Mouse (Mus musculus) kidney, embryonic 16.5 days (tissue): Measurements from ENCODE around the gene Gcn1l1. TPM values are rescaled to one million over a fixed set of nuclear protein-coding genes. Genes with fewer than 3 reads are reported as not detected.

Experiments used
- ATAC-seq: fragments of 200-750 bp; cut with Nextera tagmentation; 2 replicates; pipeline ENCODE4 v1.8.0; 2017; ENCODE audit warnings: moderate TSS enrichment; ENCODE audit not compliant: low FRiP score, low TSS enrichment
- H3K27ac ChIP-seq: fragments of 300-500 bp; sonication (generic); 2 replicates; pipeline ENCODE4 v1.5.1; 2014; ENCODE audit warnings: low read length
- H3K27me3 ChIP-seq: fragments of 300-500 bp; sonication (generic); 2 replicates; pipeline ENCODE4 v1.6.1; 2014; ENCODE audit warnings: low read length, control low read depth, mixed read lengths; ENCODE audit not compliant: insufficient read depth
- H3K36me3 ChIP-seq: fragments of 300-500 bp; sonication (generic); 2 replicates; pipeline ENCODE4 v1.6.1; 2014; ENCODE audit warnings: low read length, control low read depth, mixed read lengths; ENCODE audit not compliant: insufficient read depth
- H3K4me1 ChIP-seq: fragments of 300-500 bp; sonication (generic); 2 replicates; pipeline ENCODE4 v1.6.1; 2014; ENCODE audit warnings: low read length, control low read depth, mixed read lengths; ENCODE audit not compliant: insufficient read depth
- H3K4me2 ChIP-seq: fragments of 300-500 bp; sonication (generic); replicated peaks from 2 replicates; pipeline ENCODE4 v1.6.1; 2014; ENCODE audit warnings: low read depth, low read length
- H3K4me3 ChIP-seq: fragments of 300-500 bp; sonication (generic); 2 replicates; pipeline ENCODE4 v1.5.1; 2014; ENCODE audit warnings: mild to moderate bottlenecking, low read length
- H3K9ac ChIP-seq: fragments of 300-500 bp; sonication (generic); replicated peaks from 2 replicates; pipeline ENCODE4 v1.6.1; 2014; ENCODE audit warnings: low read length
- H3K9me3 ChIP-seq: fragments of 300-500 bp; sonication (generic); 2 replicates; pipeline ENCODE4 v1.6.1; 2016; ENCODE audit warnings: low read length, control low read depth
- WGBS: fragments of 180-500 bp; shearing (Covaris S2); extraction: QIAGEN DNeasy Blood & Tissue Kit; methylation state at CpG from one replicate; pipeline ENCODE4 v1.1.7; 2014; 5-methylcytosine and 5-hydroxymethylcytosine counted together
- polyA plus RNA-seq: library from polyadenylated mRNA; unstranded; fragments of >200 nt; fragmentation: Nextera tagmentation; extraction: Ambion mirVana; gene quantifications from 2 replicates; pipeline ENCODE4 v1.2.1, GENCODE M21; 2015

Gcn1l1 gene
- polyA plus RNA-seq, 1 experiment from 2014 or later: 44.3 TPM

DNA sequence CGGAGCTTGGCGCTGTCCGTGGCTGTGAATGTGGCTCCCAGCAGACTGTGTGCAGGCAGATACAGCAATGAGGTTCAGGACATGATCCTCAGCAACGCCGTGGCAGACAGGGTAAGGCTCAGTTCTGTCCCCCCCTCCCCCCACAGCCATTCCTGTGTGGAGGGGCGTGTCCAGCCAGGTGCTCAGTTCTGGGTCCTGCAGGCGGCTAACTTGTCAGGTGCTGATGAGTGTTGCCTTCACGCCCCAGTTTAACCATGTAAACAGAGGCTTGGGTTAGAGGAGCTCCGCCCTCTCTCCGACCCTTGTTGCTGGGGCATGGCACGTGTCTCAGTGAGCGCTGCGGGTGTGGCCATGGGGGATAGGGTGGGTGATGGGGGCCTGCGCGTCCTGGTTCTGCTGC lies 54.6 kb downstream of the Gcn1l1 start:
- Histone ChIP-seq H3K9me3 (no peaks in the 10 kb centered on the region), H3K4me3 (no peak overlapping the region), H3K4me2 (no peak overlapping the region), H3K9ac (no peak overlapping the region), H3K27ac (no peak overlapping the region), H3K27me3 (no peaks in the 10 kb centered on the region), H3K36me3 (peaks cover 67% of the 10 kb centered on the region), H3K4me1 (no peaks in the 10 kb centered on the region)
- no peak for ATAC-seq
- WGBS: 92% methylated on average over 15 of the region's 15 CpGs

DNA sequence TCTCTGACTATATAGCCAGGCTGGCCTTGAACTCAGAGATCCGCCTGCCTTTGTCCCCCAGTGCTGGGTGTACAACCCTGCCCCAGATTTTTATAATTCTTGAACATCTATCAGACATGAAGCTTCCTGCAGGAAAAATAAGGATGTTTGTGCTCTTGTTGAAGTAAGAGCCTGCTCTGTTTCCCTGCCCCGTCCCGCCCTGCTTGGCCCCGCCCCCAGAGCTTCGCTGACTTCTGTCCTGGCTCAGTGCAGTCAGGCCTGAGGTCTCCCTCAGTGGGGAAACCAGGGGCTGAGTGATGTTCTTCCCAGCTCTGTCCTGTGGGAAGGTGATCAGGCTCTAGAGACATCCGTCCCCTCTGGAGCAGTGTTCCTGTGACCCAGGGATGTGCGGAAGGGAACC lies 57.6 kb downstream of the Gcn1l1 start:
- Histone ChIP-seq H3K9me3 (no peaks in the 10 kb centered on the region), H3K27ac (no peak overlapping the region), H3K4me2 (no peak overlapping the region), H3K9ac (no peak overlapping the region), H3K27me3 (no peaks in the 10 kb centered on the region), H3K36me3 (peaks cover 37% of the 10 kb centered on the region), H3K4me1 (no peaks in the 10 kb centered on the region), H3K4me3 (no peak overlapping the region)
- no peak for ATAC-seq
- WGBS: 83% methylated on average over 7 of the region's 7 CpGs

DNA sequence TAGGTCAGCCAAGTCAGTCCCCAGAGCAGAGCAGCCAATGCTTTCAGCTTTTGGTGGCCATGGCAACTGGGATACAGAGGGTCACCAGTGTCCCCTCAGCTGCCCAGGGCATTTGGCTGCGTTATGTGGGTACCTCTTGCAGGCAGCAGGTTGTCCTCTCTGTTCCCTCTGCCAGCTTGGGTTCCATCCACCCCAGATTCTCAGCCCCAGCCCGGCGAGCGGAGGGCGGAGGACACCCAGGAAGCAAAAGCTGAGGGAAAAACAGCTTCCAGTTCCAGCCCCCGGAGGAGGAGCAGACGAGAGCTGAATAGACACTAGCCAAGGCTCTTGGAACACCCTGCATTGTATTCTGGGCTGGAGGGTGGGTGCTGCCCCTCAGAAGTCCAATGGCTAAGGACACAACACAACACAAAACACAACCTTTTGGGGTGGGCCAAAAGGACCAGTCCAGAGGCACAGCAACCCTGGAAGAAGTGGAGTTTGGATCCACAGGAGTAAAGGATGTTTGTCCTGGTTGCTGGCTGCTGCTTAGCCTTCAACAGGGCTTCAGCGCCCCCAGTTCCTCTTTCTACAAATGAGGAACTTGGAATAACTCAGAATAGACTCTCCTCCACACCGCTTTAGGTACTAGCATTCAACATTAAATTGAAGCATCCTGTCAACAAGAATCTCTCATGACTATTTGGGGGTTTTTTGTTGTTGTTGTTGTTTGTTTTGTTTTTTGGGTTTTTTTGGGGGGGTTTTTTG lies 58.8 kb downstream of the Gcn1l1 start:
- Histone ChIP-seq H3K4me1 (no peaks in the 10 kb centered on the region), H3K4me2 (no peak overlapping the region), H3K9ac (no peak overlapping the region), H3K9me3 (no peaks in the 10 kb centered on the region), H3K4me3 (no peak overlapping the region), H3K27me3 (no peaks in the 10 kb centered on the region), H3K27ac (no peak overlapping the region), H3K36me3 (peaks cover 29% of the 10 kb centered on the region)
- WGBS: 81% methylated on average over 9 of the region's 9 CpGs
- ATAC-seq: no peak

DNA sequence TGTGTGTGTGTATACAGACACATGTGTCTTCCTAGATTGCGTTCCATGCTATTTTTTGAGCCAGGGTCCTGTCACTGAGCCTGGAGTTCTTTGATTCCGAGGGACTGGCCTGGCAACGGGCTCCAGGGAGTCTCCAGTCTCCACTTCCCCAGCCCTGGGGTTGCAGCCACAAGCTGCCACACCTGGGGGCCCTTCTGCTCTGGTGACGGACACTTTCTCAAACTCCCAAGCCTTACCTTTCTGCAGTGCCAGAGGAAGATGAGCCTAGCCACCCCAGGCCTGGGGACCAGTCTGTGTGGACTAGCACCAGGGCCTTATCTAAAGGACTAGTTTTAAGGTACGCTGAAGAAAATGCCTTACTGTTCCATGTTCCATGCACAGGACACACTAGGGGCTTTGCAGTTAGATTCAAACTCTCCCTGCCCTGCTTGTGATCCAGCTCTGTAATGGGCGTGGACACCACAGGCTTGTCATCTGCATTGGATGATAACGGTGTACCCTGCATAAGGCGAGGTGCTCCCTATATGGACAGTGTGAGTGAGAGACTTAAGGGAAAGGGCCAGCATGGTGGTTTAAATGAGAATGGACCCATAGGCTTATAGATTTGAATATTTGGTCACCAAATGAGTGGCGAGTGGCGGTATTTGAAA lies 61.3 kb downstream of the Gcn1l1 start:
- no peak overlapping the region for H3K4me2 ChIP-seq
- no peak for ATAC-seq
- WGBS: 84% methylated on average over 10 of the region's 10 CpGs
- H3K4me3 ChIP-seq: no peak overlapping the region
- peaks cover 9% of the 10 kb centered on the region for H3K4me1 ChIP-seq
- H3K27me3 ChIP-seq: no peaks in the 10 kb centered on the region
- H3K27ac ChIP-seq: no peak overlapping the region
- no peak overlapping the region for H3K9ac ChIP-seq
- no peaks in the 10 kb centered on the region for H3K9me3 ChIP-seq
- H3K36me3 ChIP-seq: peaks cover 7% of the 10 kb centered on the region; the same call in 1 of the 2 replicates

DNA sequence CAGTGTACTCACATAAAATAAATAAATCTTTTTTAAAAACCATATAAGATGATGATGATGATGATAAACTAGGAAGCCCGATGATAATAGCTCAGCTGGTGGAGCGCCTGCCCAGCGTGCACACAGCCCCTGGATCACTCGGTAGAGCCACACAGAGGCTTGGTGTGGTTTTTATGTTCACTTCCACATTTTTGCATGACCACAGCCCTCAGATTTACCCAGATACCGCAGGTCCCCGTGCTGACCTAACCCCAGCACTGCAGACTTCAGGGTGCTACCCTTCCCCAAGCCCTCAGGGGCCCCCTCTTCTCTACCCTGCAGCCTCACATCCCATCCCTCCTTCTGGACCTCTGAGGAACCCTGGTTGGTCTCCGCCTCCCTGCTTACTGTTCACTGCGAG lies 63.0 kb downstream of the Gcn1l1 start:
- H3K4me2 ChIP-seq: no peak overlapping the region
- H3K36me3 ChIP-seq: peaks cover under 1% of the 10 kb centered on the region; the same call in 1 of the 2 replicates
- ATAC-seq: no peak
- WGBS: 77% methylated on average over 8 of the region's 8 CpGs
- H3K4me1 ChIP-seq: peaks cover 15% of the 10 kb centered on the region
- no peaks in the 10 kb centered on the region for H3K27me3 ChIP-seq
- H3K27ac ChIP-seq: no peak overlapping the region
- H3K4me3 ChIP-seq: no peak overlapping the region
- 0 out of 2 replicates have a peak overlapping the region, but pooled peaks have one; percentile 16 for H3K9ac ChIP-seq
- no peaks in the 10 kb centered on the region for H3K9me3 ChIP-seq

DNA sequence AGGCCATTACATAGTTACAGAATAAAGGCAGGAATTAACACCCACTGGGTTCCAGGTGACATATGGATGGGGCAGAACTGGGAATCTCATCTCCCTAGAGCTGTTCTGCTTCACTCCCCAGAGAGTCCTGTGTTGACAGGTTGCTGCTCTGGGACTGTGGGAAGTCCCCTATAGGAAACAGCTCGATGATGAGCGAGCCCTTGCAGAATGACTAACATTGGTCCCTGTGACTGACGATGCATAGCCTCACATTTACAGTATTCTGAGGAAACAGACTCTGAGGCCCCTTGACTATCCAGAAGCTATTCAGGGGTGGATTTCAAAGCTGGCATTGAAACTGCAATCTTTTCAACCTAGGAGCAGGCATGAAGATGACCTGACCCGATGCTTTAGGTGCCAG lies 64.6 kb downstream of the Gcn1l1 start:
- Histone ChIP-seq H3K27ac (no peak overlapping the region), H3K4me1 (peaks cover 27% of the 10 kb centered on the region), H3K4me3 (no peak overlapping the region), H3K4me2 (no peak overlapping the region), H3K9me3 (no peaks in the 10 kb centered on the region), H3K36me3 (no peaks in the 10 kb centered on the region), H3K27me3 (no peaks in the 10 kb centered on the region), H3K9ac (no peak overlapping the region)
- ATAC-seq: no peak
- 83% methylated on average over 4 of the region's 4 CpGs for WGBS

DNA sequence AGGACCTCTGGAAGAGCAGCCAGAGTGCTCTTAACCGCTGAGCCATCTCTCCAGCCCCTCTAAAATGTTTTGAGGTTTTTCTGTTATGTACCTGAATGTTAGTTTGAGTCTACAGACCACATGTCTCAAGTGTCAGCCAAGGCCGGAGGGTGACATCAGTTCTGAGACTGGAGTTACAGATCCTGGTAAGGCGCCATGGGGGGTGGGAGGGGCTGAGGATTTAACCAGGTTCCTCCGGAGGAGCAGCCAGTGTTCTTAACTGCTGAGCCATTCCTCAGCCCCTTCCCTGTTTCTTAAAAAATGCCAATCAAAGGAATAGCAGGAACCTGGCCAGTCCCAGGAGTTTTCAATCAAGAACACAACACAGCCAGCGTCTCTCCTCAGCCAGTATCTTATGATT lies 65.2 kb downstream of the Gcn1l1 start:
- H3K27me3 ChIP-seq: no peaks in the 10 kb centered on the region
- no peaks in the 10 kb centered on the region for H3K36me3 ChIP-seq
- no peak overlapping the region for H3K4me3 ChIP-seq
- H3K9ac ChIP-seq: peak overlapping the region; percentile 91
- peaks cover 30% of the 10 kb centered on the region for H3K4me1 ChIP-seq
- H3K4me2 ChIP-seq: peak overlapping the region; percentile 68; the same call in 1 of the 2 replicates
- ATAC-seq: no peak
- H3K27ac ChIP-seq: no peak overlapping the region
- H3K9me3 ChIP-seq: no peaks in the 10 kb centered on the region
- WGBS: 56% methylated on average over 5 of the region's 5 CpGs

DNA sequence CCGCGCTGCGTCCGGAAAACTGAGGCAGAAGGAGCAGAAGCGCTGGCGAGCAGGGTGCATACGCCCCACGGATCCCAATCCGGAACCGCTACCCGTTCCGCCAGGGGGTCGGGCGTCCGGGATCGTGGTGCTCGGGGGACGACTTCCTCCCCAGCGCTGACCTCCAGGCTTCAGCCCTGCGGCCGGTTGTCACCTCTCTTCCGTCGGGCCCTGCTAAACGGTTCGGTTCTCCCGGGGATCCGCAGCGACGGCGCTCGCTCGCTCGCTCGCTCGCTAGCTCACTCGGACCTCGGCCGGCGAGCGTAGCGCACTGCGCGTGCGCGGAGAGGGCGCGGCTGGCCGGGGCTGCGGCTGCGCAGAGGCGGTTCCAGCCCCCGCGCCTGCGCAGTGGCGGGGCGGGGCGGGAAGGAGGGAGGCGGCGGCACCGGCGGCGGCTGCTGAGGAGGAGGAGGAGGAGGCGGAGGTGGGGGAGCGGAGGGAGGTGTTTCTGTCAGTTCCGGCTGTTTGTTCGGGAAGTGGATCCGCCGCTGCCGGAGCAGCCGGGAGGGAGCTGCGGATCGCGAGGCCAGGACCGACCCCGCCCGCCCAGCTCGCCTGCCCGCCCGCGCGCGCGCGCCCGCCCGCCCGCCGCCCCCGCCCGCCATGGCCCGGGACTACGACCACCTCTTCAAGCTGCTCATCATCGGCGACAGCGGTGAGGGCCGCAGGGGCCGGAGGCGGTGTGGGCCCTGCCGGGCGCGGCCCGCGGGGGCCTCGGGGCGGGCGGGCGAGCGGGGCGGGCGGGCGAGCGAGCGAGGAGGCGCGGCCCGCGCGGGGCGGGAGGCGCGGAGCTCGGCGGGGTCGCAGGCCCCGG lies 66.7 kb downstream of the Gcn1l1 start, which contains the start of gene Rab35:
TSS of gene Rab35 (plus strand) at position 404 of the 853 bp plus-strand sequence.
- Histone ChIP-seq H3K4me1 (peaks cover 30% of the 10 kb centered on the region), H3K27ac (peak within 1 kb of the TSS; percentile 81), H3K4me3 (peak within 1 kb of the TSS; percentile 91), H3K4me2 (peak within 1 kb of the TSS; percentile 68), H3K9me3 (no peaks in the 10 kb centered on the region), H3K36me3 (no peaks in the 10 kb centered on the region), H3K27me3 (no peaks in the 10 kb centered on the region), H3K9ac (peak within 1 kb of the TSS; percentile 91)
- WGBS: under 1% methylated on average over 71 of the region's 125 CpGs
- ATAC-seq: peak; percentile 86

DNA sequence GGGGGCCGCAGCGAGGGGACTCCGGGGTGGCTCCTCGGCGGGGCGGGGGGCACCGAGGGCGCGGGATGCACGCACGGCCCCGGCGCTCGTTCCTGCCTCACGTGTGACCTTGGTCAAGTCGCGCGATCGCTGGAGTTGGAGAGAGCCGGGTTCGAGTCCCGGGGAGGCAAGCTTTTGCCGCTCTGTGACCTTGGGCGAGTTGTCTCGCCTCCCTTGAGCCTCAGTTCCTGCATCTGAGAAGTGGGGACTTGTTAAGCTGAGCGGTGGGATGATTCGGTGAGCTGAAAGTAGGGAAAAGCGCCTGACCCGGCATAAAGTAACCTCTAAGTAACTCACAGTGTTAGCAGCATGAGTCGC lies 67.3 kb downstream of the Gcn1l1 start:
- WGBS: 2% methylated on average over 23 of the region's 30 CpGs
- Histone ChIP-seq H3K9ac (peak overlapping the region; percentile 91), H3K27me3 (no peaks in the 10 kb centered on the region), H3K36me3 (no peaks in the 10 kb centered on the region), H3K9me3 (no peaks in the 10 kb centered on the region), H3K4me3 (peak overlapping the region; percentile 91), H3K4me2 (peak overlapping the region; percentile 68), H3K27ac (peak overlapping the region; percentile 80), H3K4me1 (peaks cover 30% of the 10 kb centered on the region)
- ATAC-seq: no peak; the same call in 1 of the 2 replicates
